Mouse (Mus musculus) CH12F3 (cell line): Measurements from ENCODE around the gene Caly.

Experiments
- in situ Hi-C: fragments of 300-500 bp; cut with MboI; formaldehyde crosslinking; loops from 2 replicates; pipeline ENCODE4 v1.14.3; 2020; ENCODE audit warnings: low sequenced_read_pairs

Gene Caly

GRCm38 (mm10) chr7:140090601-140091000 is 8.3 kb upstream of the Caly start:
- in situ Hi-C loops, result no loop called here

GRCm38 (mm10) chr7:140081408-140082241 is 723 bp downstream of the Caly start:
- in situ Hi-C loops, result loop anchor here (5.0 kb wide), 1 partner anchor 61 kb away; no protein-coding TSS in a partner anchor

GRCm38 (mm10) chr7:140080503-140081156 is 1.7 kb downstream of the Caly start:
- in situ Hi-C loops, result loop anchor here (5.0 kb wide), 1 partner anchor 62 kb away; no protein-coding TSS in a partner anchor

- in situ Hi-C loops, result no loop called here
These were observed 3.6 kb downstream of the Caly start for GRCm38 (mm10) chr7:140078711-140079110.

GRCm38 (mm10) chr7:140077698-140078097 is 4.7 kb downstream of the Caly start:
- in situ Hi-C loops, result no loop called here

- in situ Hi-C loops, result no loop called here
These were observed 12.2 kb downstream of the Caly start for GRCm38 (mm10) chr7:140070042-140070711.

GRCm38 (mm10) chr7:140067397-140067796 is 15.0 kb downstream of the Caly start:
- in situ Hi-C loops, result loop anchor here (10.0 kb wide), 1 partner anchor 163 kb away; no protein-coding TSS in a partner anchor

- in situ Hi-C loops, result loop anchor here (10.0 kb wide), 1 partner anchor 158 kb away; no protein-coding TSS in a partner anchor
These were observed 19.3 kb downstream of the Caly start for GRCm38 (mm10) chr7:140063092-140063491.

- in situ Hi-C loops, result loop anchor here (10.0 kb wide), 1 partner anchor 158 kb away; no protein-coding TSS in a partner anchor
These were observed 20.0 kb downstream of the Caly start for GRCm38 (mm10) chr7:140062307-140062706.

- in situ Hi-C loops, result loop anchor here (10.0 kb wide), 1 partner anchor 157 kb away; no protein-coding TSS in a partner anchor
These were observed 20.6 kb downstream of the Caly start for GRCm38 (mm10) chr7:140061832-140062130.

- in situ Hi-C loops, result loop anchor here (10.0 kb wide), 1 partner anchor 156 kb away; no protein-coding TSS in a partner anchor
These were observed 21.2 kb downstream of the Caly start for GRCm38 (mm10) chr7:140060936-140061831.

- in situ Hi-C loops, result no loop called here
These were observed 22.7 kb downstream of the Caly start for GRCm38 (mm10) chr7:140059601-140060000.

GRCm38 (mm10) chr7:140058528-140058927 is 23.8 kb downstream of the Caly start:
- in situ Hi-C loops, result no loop called here

GRCm38 (mm10) chr7:140057413-140058407 is 24.6 kb downstream of the Caly start:
- in situ Hi-C loops, result no loop called here

- in situ Hi-C loops, result no loop called here
These were observed 28.2 kb downstream of the Caly start for GRCm38 (mm10) chr7:140054124-140054523.

- in situ Hi-C loops, result no loop called here
These were observed 33.1 kb downstream of the Caly start for GRCm38 (mm10) chr7:140049115-140049689.

- in situ Hi-C loops, result no loop called here
These were observed 33.8 kb downstream of the Caly start, which contains the start of gene Msx3 for GRCm38 (mm10) chr7:140048361-140049114. Msx3 (minus strand) TSS chr7:140049089.

GRCm38 (mm10) chr7:140047811-140048311 is 34.5 kb downstream of the Caly start:
- in situ Hi-C loops, result no loop called here
